Comparison of ENCODE assay signal across 11 mouse cellular contexts in the genomic region with DNA sequence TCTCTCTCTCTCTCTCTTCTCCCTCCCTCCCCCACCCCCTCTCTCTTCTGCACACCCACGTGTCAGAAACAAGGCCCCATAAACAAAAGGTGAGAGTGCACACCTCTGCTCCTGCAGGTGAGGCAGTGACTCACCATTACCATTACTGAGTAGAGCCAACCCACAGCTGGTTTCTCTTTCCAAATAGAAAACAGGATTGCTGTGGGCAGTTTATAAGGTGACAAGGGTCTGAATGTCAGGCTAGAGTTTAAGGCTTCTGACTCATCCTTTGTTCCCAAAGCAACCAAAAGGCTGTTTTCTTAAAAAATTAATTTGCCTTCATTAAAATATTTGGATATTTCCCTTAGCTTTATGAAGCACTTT.
DNase-seq lines count a peak whose midpoint lies in the region; ATAC-seq lines count a peak whose summit lies in the region.
"Had no signal": no experiment of that assay in that cellular context is flagged by ENCODE, and none has a peak within 500 bp of the region (broad histone marks: within the 10 kb centered on the region; RNA-seq: fewer than 3 reads in every experiment).

No protein-coding gene starts in this region.

- no peak for DNase-seq in heart, adult 8-10 months (ENCODE audit: low spot score)
- peak; percentile 57 for DNase-seq in intestine, embryonic 14.5 days (ENCODE audit: low spot score)
- no peak for DNase-seq in gastrocnemius, postnatal 10 days
- no peak for DNase-seq in spleen, adult 12 weeks (ENCODE audit: low spot score)
- DNase-seq: cerebellum, adult 11 months; lung, adult 18-20 months; thymus, adult 18-20 months had no signal

- H3K36me3 ChIP-seq in heart, embryonic 11.5 days (ENCODE audit: control insufficient read depth, insufficient read depth, low read length) = peaks cover 2% of the 10 kb centered on the region; the same call in 1 of the 2 replicates
- H3K36me3 ChIP-seq in megakaryocyte, embryonic 14.5 days (replicated peaks; ENCODE audit: low read length) = peaks cover 45% of the 10 kb centered on the region
- peaks cover 36% of the 10 kb centered on the region for H3K36me3 ChIP-seq in intestine, embryonic 14.5 days (ENCODE audit: control insufficient read depth, insufficient read depth, low read length)
- H3K36me3 ChIP-seq in stomach, embryonic 14.5 days (ENCODE audit: control insufficient read depth, insufficient read depth, low read length) = peaks cover 21% of the 10 kb centered on the region

- peak overlapping the region; percentile 46; the same call in 1 of the 2 replicates for H3K27ac ChIP-seq in heart, embryonic 11.5 days (ENCODE audit: low read depth, low read length)
- H3K27ac ChIP-seq in intestine, embryonic 14.5 days (ENCODE audit: low read depth) = peak overlapping the region; percentile 96
- H3K27ac ChIP-seq in stomach, embryonic 14.5 days (ENCODE audit: low read length) = peak overlapping the region; percentile 98

- H3K9ac ChIP-seq in heart, embryonic 11.5 days (ENCODE audit: low read depth, low read length) = no peak overlapping the region
- H3K9ac ChIP-seq in intestine, embryonic 14.5 days (ENCODE audit: low read length) = peak overlapping the region; percentile 29; the same call in 1 of the 2 replicates
- no peak overlapping the region; the same call in 1 of the 2 replicates for H3K9ac ChIP-seq in stomach, embryonic 14.5 days (replicated peaks; ENCODE audit: low read depth, low read length)

- peaks cover 11% of the 10 kb centered on the region for H3K4me1 ChIP-seq in heart, embryonic 11.5 days (ENCODE audit: control insufficient read depth, insufficient read depth, low read length)
- peaks cover 61% of the 10 kb centered on the region for H3K4me1 ChIP-seq in megakaryocyte, embryonic 14.5 days
- peaks cover 39% of the 10 kb centered on the region for H3K4me1 ChIP-seq in intestine, embryonic 14.5 days (replicated peaks; ENCODE audit: control insufficient read depth, insufficient read depth, low read length)
- peaks cover 37% of the 10 kb centered on the region for H3K4me1 ChIP-seq in stomach, embryonic 14.5 days (ENCODE audit: control insufficient read depth, insufficient read depth, low read length)

- no peaks in the 10 kb centered on the region for H3K27me3 ChIP-seq in heart, embryonic 11.5 days (ENCODE audit: control insufficient read depth, insufficient read depth, low read length)
- H3K27me3 ChIP-seq in megakaryocyte, embryonic 14.5 days (replicated peaks) = peaks cover 7% of the 10 kb centered on the region
- no peaks in the 10 kb centered on the region for H3K27me3 ChIP-seq in intestine, embryonic 14.5 days (replicated peaks; ENCODE audit: control insufficient read depth, insufficient read depth, low read length)
- H3K27me3 ChIP-seq in stomach, embryonic 14.5 days (ENCODE audit: control insufficient read depth, insufficient read depth, low read length) = no peaks in the 10 kb centered on the region

- 0% methylated on average over 1 of the region's 1 CpGs for WGBS in heart, embryonic 11.5 days (ENCODE audit: insufficient replicate concordance)
- WGBS in intestine, embryonic 14.5 days = 0% methylated on average over 1 of the region's 1 CpGs
- WGBS in stomach, embryonic 14.5 days = 0% methylated on average over 1 of the region's 1 CpGs

- no peaks in the 10 kb centered on the region for H3K9me3 ChIP-seq in heart, embryonic 11.5 days (replicated peaks; ENCODE audit: control insufficient read depth, low read length)
- H3K9me3 ChIP-seq in megakaryocyte, embryonic 14.5 days = no peaks in the 10 kb centered on the region
- H3K9me3 ChIP-seq in intestine, embryonic 14.5 days (ENCODE audit: control insufficient read depth, low read length) = no peaks in the 10 kb centered on the region
- no peaks in the 10 kb centered on the region for H3K9me3 ChIP-seq in stomach, embryonic 14.5 days (ENCODE audit: control insufficient read depth, low read depth, low read length)

- H3K4me2 ChIP-seq in heart, embryonic 11.5 days = peak overlapping the region; percentile 73
- peak overlapping the region; percentile 80 for H3K4me2 ChIP-seq in intestine, embryonic 14.5 days (ENCODE audit: low read length)
- peak overlapping the region; percentile 90; the same call in 1 of the 2 replicates for H3K4me2 ChIP-seq in stomach, embryonic 14.5 days (replicated peaks; ENCODE audit: low read depth, low read length)

- no peak for ATAC-seq in heart, embryonic 11.5 days (replicated peaks; ENCODE audit: insufficient number of reproducible peaks, low FRiP score, low TSS enrichment)
- no peak for ATAC-seq in megakaryocyte, adult 5-6 weeks (ENCODE audit: poor library complexity, severe bottlenecking)
- no peak for ATAC-seq in intestine, embryonic 14.5 days (replicated peaks; ENCODE audit: low FRiP score, low TSS enrichment, low read depth)
- ATAC-seq in stomach, embryonic 14.5 days (ENCODE audit: insufficient number of reproducible peaks, insufficient read depth, low FRiP score, low read depth) = no peak

- peak overlapping the region; percentile 56; the same call in 1 of the 2 replicates for H3K4me3 ChIP-seq in heart, embryonic 11.5 days (ENCODE audit: low read depth, low read length)
- peak overlapping the region; percentile 83 for H3K4me3 ChIP-seq in megakaryocyte, embryonic 14.5 days (replicated peaks)
- H3K4me3 ChIP-seq in intestine, embryonic 14.5 days (ENCODE audit: low read depth, low read length) = no peak overlapping the region
- no peak overlapping the region; the same call in 1 of the 2 replicates for H3K4me3 ChIP-seq in stomach, embryonic 14.5 days (ENCODE audit: low read depth, low read length)

Comparison
In these comparisons a context has a peak if more than half of its experiments do, and no peak if none do; other contexts are left out.
1. H3K27ac ChIP-seq: peak in every context shown above with its lines; median percentile 98 in stomach, embryonic 14.5 days; 96 in intestine, embryonic 14.5 days; 46 in heart, embryonic 11.5 days.
2. H3K4me3 ChIP-seq: peak in heart, embryonic 11.5 days (single experiment) and megakaryocyte, embryonic 14.5 days (single experiment); none in intestine, embryonic 14.5 days (single experiment) and stomach, embryonic 14.5 days (single experiment).
3. Peak in every context shown above with its lines, with median percentiles within 50 percentile points of each other: H3K4me2 ChIP-seq.